Mouse (Mus musculus): Measurements from ENCODE around the gene Rbpjl.

Rbpjl gene

GRCm38 (mm10) chr2:164393126-164393525 lies 9.8 kb upstream of the Rbpjl start:
- DNase-seq (ENCODE audit: low spot score in 2 of 2): no peak

- DNase-seq (ENCODE audit: low spot score in 2 of 2): no peak
Measured at GRCm38 (mm10) chr2:164396076-164396475, 6.9 kb upstream of the Rbpjl start.

GRCm38 (mm10) chr2:164396911-164397310 lies 6.0 kb upstream of the Rbpjl start:
- DNase-seq (ENCODE audit: low spot score in 2 of 2): no peak

- DNase-seq (ENCODE audit: low spot score in 2 of 2): no peak
Measured at GRCm38 (mm10) chr2:164403396-164404081, 598 bp downstream of the Rbpjl start.

- DNase-seq (ENCODE audit: low spot score in 2 of 2): no peak
Measured at GRCm38 (mm10) chr2:164404082-164404990, 1.4 kb downstream of the Rbpjl start.

- no peak for DNase-seq (ENCODE audit: low spot score in 2 of 2)
Measured at GRCm38 (mm10) chr2:164405060-164405459, 2.1 kb downstream of the Rbpjl start, which contains the start of gene Matn4. Gene Matn4 (minus strand): TSS chr2:164405160.

GRCm38 (mm10) chr2:164405519-164405918 lies 2.6 kb downstream of the Rbpjl start:
- no peak for DNase-seq (ENCODE audit: low spot score in 2 of 2)

GRCm38 (mm10) chr2:164407708-164408107 lies 4.8 kb downstream of the Rbpjl start:
- no peak for DNase-seq (ENCODE audit: low spot score in 2 of 2)

- DNase-seq (ENCODE audit: low spot score in 2 of 2): no peak
Measured at GRCm38 (mm10) chr2:164414167-164414566, 11.2 kb downstream of the Rbpjl start.

- DNase-seq (ENCODE audit: low spot score in 2 of 2): no peak
Measured at GRCm38 (mm10) chr2:164414581-164414980, 11.6 kb downstream of the Rbpjl start.

GRCm38 (mm10) chr2:164417198-164417597 lies 14.3 kb downstream of the Rbpjl start:
- DNase-seq (ENCODE audit: low spot score in 2 of 2): no peak

- no peak for DNase-seq (ENCODE audit: low spot score in 2 of 2)
Measured at GRCm38 (mm10) chr2:164418308-164418875, 15.5 kb downstream of the Rbpjl start.

- DNase-seq (ENCODE audit: low spot score in 2 of 2): no peak
Measured at GRCm38 (mm10) chr2:164419489-164419888, 16.5 kb downstream of the Rbpjl start.

GRCm38 (mm10) chr2:164421306-164421705 lies 18.4 kb downstream of the Rbpjl start:
- no peak for DNase-seq (ENCODE audit: low spot score in 2 of 2)

- no peak for DNase-seq (ENCODE audit: low spot score in 2 of 2)
Measured at GRCm38 (mm10) chr2:164421979-164422378, 19.0 kb downstream of the Rbpjl start.

GRCm38 (mm10) chr2:164422675-164423393 lies 19.9 kb downstream of the Rbpjl start:
- no peak for DNase-seq (ENCODE audit: low spot score in 2 of 2)

GRCm38 (mm10) chr2:164423464-164423863 lies 20.5 kb downstream of the Rbpjl start:
- DNase-seq (ENCODE audit: low spot score in 2 of 2): no peak

- DNase-seq (ENCODE audit: low spot score in 2 of 2): no peak
Measured at GRCm38 (mm10) chr2:164424406-164424805, 21.5 kb downstream of the Rbpjl start.

- no peak for DNase-seq (ENCODE audit: low spot score in 2 of 2)
Measured at GRCm38 (mm10) chr2:164425401-164425800, 22.5 kb downstream of the Rbpjl start.

GRCm38 (mm10) chr2:164426121-164426520 lies 23.2 kb downstream of the Rbpjl start:
- DNase-seq (ENCODE audit: low spot score in 2 of 2): no peak

GRCm38 (mm10) chr2:164426952-164427351 lies 24.0 kb downstream of the Rbpjl start:
- DNase-seq (ENCODE audit: low spot score in 2 of 2): no peak

- DNase-seq (ENCODE audit: low spot score in 2 of 2): no peak
Measured at GRCm38 (mm10) chr2:164428451-164428850, 25.5 kb downstream of the Rbpjl start.
